Mouse (Mus musculus) olfactory bulb, adult 2 months (tissue): Measurements from ENCODE around the gene Engase. TPM values are rescaled to one million over a fixed set of nuclear protein-coding genes. Genes with fewer than 3 reads are reported as not detected.

Experiments used
- H3K27ac ChIP-seq: fragments of 200-500 bp; 2 replicates; pipeline ENCODE4 v1.5.1; 2012; ENCODE audit warnings: low read depth, low read length; ENCODE audit not compliant: insufficient read depth
- H3K4me1 ChIP-seq: fragments of 200-500 bp; 2 replicates; pipeline ENCODE4 v1.6.1; 2012; ENCODE audit warnings: low read length; ENCODE audit not compliant: control insufficient read depth, insufficient read depth
- H3K4me3 ChIP-seq: fragments of 200-500 bp; 2 replicates; pipeline ENCODE4 v1.5.1; 2012; ENCODE audit warnings: mild to moderate bottlenecking, low read depth, low read length, moderate library complexity; ENCODE audit not compliant: insufficient read depth
- CTCF ChIP-seq: fragments of 200-500 bp; IDR thresholded peaks from 2 replicates; pipeline ENCODE4 v1.5.1; 2012; ENCODE audit warnings: low read depth, mild to moderate bottlenecking, low read length, moderate library complexity; ENCODE audit not compliant: insufficient read depth
- POLR2A ChIP-seq: fragments of 200-500 bp; IDR thresholded peaks from 2 replicates; pipeline ENCODE4 v1.6.1; 2012; ENCODE audit warnings: mild to moderate bottlenecking, low read depth, low read length, moderate library complexity; ENCODE audit not compliant: insufficient read depth
- WGBS: fragments of 180-500 bp; shearing (Covaris S2); methylation state at CpG from one replicate; pipeline ENCODE4 v1.1.7; 2018; 5-methylcytosine and 5-hydroxymethylcytosine counted together
- polyA plus RNA-seq: library from polyadenylated mRNA; stranded (reverse); fragments of >200 nt; gene quantifications from 2 replicates; pipeline ENCODE4 v1.2.4, GENCODE M21; 2012; ENCODE audit warnings: low replicate concordance; ENCODE audit not compliant: missing spikeins, insufficient read depth, insufficient read length

Gene Engase
- polyA plus RNA-seq, 1 experiment = not detected

GRCm38 (mm10) chr11:118469509-118470160 is 7.0 kb upstream of the Engase start:
- WGBS = 82% methylated on average over 10 of the region's 10 CpGs
- no peak overlapping the region for H3K27ac ChIP-seq
- no peaks in the 10 kb centered on the region for H3K4me1 ChIP-seq
- no peak for TF ChIP-seq CTCF
- TF ChIP-seq POLR2A = no peak
- H3K4me3 ChIP-seq = no peak overlapping the region

GRCm38 (mm10) chr11:118470234-118470966 is 6.2 kb upstream of the Engase start:
- Histone ChIP-seq H3K27ac (no peak overlapping the region), H3K4me1 (no peaks in the 10 kb centered on the region), H3K4me3 (no peak overlapping the region)
- TF ChIP-seq POLR2A (no peak), CTCF (no peak)
- WGBS = 63% methylated on average over 12 of the region's 12 CpGs

GRCm38 (mm10) chr11:118471676-118472075 is 5.0 kb upstream of the Engase start:
- Histone ChIP-seq H3K4me3 (no peak overlapping the region), H3K4me1 (no peaks in the 10 kb centered on the region), H3K27ac (no peak overlapping the region)
- 78% methylated on average over 13 of the region's 13 CpGs for WGBS
- no peak for TF ChIP-seq POLR2A
- TF ChIP-seq CTCF = no peak

GRCm38 (mm10) chr11:118473161-118473560 is 3.5 kb upstream of the Engase start:
- no peak overlapping the region for H3K27ac ChIP-seq
- no peak for TF ChIP-seq POLR2A
- no peak overlapping the region for H3K4me3 ChIP-seq
- peaks cover 4% of the 10 kb centered on the region for H3K4me1 ChIP-seq
- WGBS = 88% methylated on average over 1 of the region's 1 CpGs

- peaks cover 4% of the 10 kb centered on the region for H3K4me1 ChIP-seq
- TF ChIP-seq CTCF (no peak), POLR2A (no peak)
- H3K4me3 ChIP-seq = no peak overlapping the region
- 82% methylated on average over 6 of the region's 6 CpGs for WGBS
- H3K27ac ChIP-seq = no peak overlapping the region
Measured at GRCm38 (mm10) chr11:118473842-118474500, 2.7 kb upstream of the Engase start.

GRCm38 (mm10) chr11:118475496-118476083 is 1.0 kb upstream of the Engase start:
- H3K4me3 ChIP-seq = no peak overlapping the region
- TF ChIP-seq CTCF (no peak), POLR2A (no peak)
- H3K27ac ChIP-seq = no peak overlapping the region
- 91% methylated on average over 7 of the region's 7 CpGs for WGBS
- H3K4me1 ChIP-seq = peaks cover 4% of the 10 kb centered on the region

GRCm38 (mm10) chr11:118479776-118480175 is 3.1 kb downstream of the Engase start:
- no peak for TF ChIP-seq CTCF
- TF ChIP-seq POLR2A = no peak
- Histone ChIP-seq H3K4me3 (no peak overlapping the region), H3K27ac (no peak overlapping the region), H3K4me1 (peaks cover 7% of the 10 kb centered on the region)
- 89% methylated on average over 12 of the region's 12 CpGs for WGBS

- Histone ChIP-seq H3K27ac (no peak overlapping the region), H3K4me1 (peaks cover 21% of the 10 kb centered on the region), H3K4me3 (no peak overlapping the region)
- WGBS = 95% methylated on average over 11 of the region's 11 CpGs
- no peak for TF ChIP-seq POLR2A
- no peak for TF ChIP-seq CTCF
Measured at GRCm38 (mm10) chr11:118481231-118481630, 4.6 kb downstream of the Engase start.

GRCm38 (mm10) chr11:118481751-118482150 is 5.1 kb downstream of the Engase start:
- 87% methylated on average over 14 of the region's 14 CpGs for WGBS
- no peak overlapping the region for H3K4me3 ChIP-seq
- no peak overlapping the region for H3K27ac ChIP-seq
- H3K4me1 ChIP-seq = peaks cover 23% of the 10 kb centered on the region
- no peak for TF ChIP-seq CTCF
- no peak for TF ChIP-seq POLR2A
